Mouse (Mus musculus) neural tube, embryonic 11.5 days (tissue): ENCODE data around the gene Dapp1. TPM values are rescaled to one million over a fixed set of nuclear protein-coding genes. Genes with fewer than 3 reads are reported as not detected.
A peak's percentile ranks its signal among the peaks of the same experiment; 100 is the strongest.

ENCODE experiments used
- ATAC-seq: fragments of 200-750 bp; cut with Nextera tagmentation; 2 replicates; pipeline ENCODE4 v1.8.0; 2017; ENCODE audit warnings: moderate number of reproducible peaks, mild to moderate bottlenecking, moderate TSS enrichment, moderate library complexity; ENCODE audit not compliant: insufficient read depth, low FRiP score, low TSS enrichment
- DNase-seq: peaks from one replicate; pipeline ENCODE4 v3.0.0-alpha.2; 2015; ENCODE audit warnings: low spot score
- H3K27ac ChIP-seq: fragments of 300-500 bp; sonication (generic); 2 replicates; pipeline ENCODE4 v1.5.1; 2014; ENCODE audit warnings: low read depth, mild to moderate bottlenecking, low read length
- H3K27me3 ChIP-seq: fragments of 300-500 bp; sonication (generic); 2 replicates; pipeline ENCODE4 v1.6.1; 2014; ENCODE audit warnings: mild to moderate bottlenecking, low read length, mixed read lengths; ENCODE audit not compliant: control insufficient read depth, insufficient read depth
- H3K36me3 ChIP-seq: fragments of 300-500 bp; sonication (generic); 2 replicates; pipeline ENCODE4 v1.6.1; 2014; ENCODE audit warnings: mild to moderate bottlenecking, low read length, moderate library complexity, mixed read lengths; ENCODE audit not compliant: control insufficient read depth, insufficient read depth
- H3K4me1 ChIP-seq: fragments of 300-500 bp; sonication (generic); 2 replicates; pipeline ENCODE4 v1.6.1; 2014; ENCODE audit warnings: low read length, mixed read lengths; ENCODE audit not compliant: control insufficient read depth, insufficient read depth
- H3K4me2 ChIP-seq: fragments of 300-500 bp; sonication (generic); 2 replicates; pipeline ENCODE4 v1.6.1; 2014; ENCODE audit warnings: low read depth, mild to moderate bottlenecking, moderate library complexity
- H3K4me3 ChIP-seq: fragments of 300-500 bp; sonication (generic); 2 replicates; pipeline ENCODE4 v1.5.1; 2014; ENCODE audit warnings: low read depth, low read length
- H3K9ac ChIP-seq: fragments of 300-500 bp; sonication (generic); 2 replicates; pipeline ENCODE4 v1.6.1; 2014; ENCODE audit warnings: mild to moderate bottlenecking, low read length
- H3K9me3 ChIP-seq: fragments of 300-500 bp; sonication (generic); 2 replicates; pipeline ENCODE4 v1.6.1; 2016; ENCODE audit warnings: low read length; ENCODE audit not compliant: control insufficient read depth
- WGBS: fragments of 180-500 bp; shearing (Covaris S2); extraction: QIAGEN DNeasy Blood & Tissue Kit; methylation state at CpG from one replicate; pipeline ENCODE4 v1.1.7; 2014; 5-methylcytosine and 5-hydroxymethylcytosine counted together
- polyA plus RNA-seq: library from polyadenylated mRNA; unstranded; fragments of >200 nt; fragmentation: Nextera tagmentation; extraction: Ambion mirVana; gene quantifications from 2 replicates; pipeline ENCODE4 v1.2.1, GENCODE M21; 2014

The Dapp1 gene
- polyA plus RNA-seq, 1 experiment from 2014 or later = 1.6 TPM

GRCm38 (mm10) chr3:137998491-137999223, 17.3 kb upstream of the Dapp1 start:
- Histone ChIP-seq H3K4me1 (no peaks in the 10 kb centered on the region), H3K27me3 (no peaks in the 10 kb centered on the region), H3K9ac (no peak overlapping the region), H3K9me3 (no peaks in the 10 kb centered on the region), H3K27ac (no peak overlapping the region), H3K36me3 (no peaks in the 10 kb centered on the region), H3K4me2 (no peak overlapping the region), H3K4me3 (no peak overlapping the region)
- 77% methylated on average over 14 of the region's 14 CpGs for WGBS
- ATAC-seq (no peak), DNase-seq (no peak)

GRCm38 (mm10) chr3:137995486-137995885, 14.1 kb upstream of the Dapp1 start:
- H3K9ac ChIP-seq = no peak overlapping the region
- no peaks in the 10 kb centered on the region for H3K9me3 ChIP-seq
- ATAC-seq = no peak
- no peak overlapping the region for H3K27ac ChIP-seq
- WGBS = 83% methylated on average over 7 of the region's 7 CpGs
- H3K27me3 ChIP-seq = no peaks in the 10 kb centered on the region
- H3K36me3 ChIP-seq = no peaks in the 10 kb centered on the region
- no peaks in the 10 kb centered on the region for H3K4me1 ChIP-seq
- no peak overlapping the region for H3K4me2 ChIP-seq
- no peak overlapping the region for H3K4me3 ChIP-seq
- DNase-seq = no peak

- Histone ChIP-seq H3K9me3 (no peaks in the 10 kb centered on the region), H3K4me3 (no peak overlapping the region), H3K4me1 (no peaks in the 10 kb centered on the region), H3K36me3 (no peaks in the 10 kb centered on the region), H3K27me3 (no peaks in the 10 kb centered on the region), H3K27ac (no peak overlapping the region), H3K9ac (no peak overlapping the region), H3K4me2 (no peak overlapping the region)
- WGBS = 83% methylated on average over 2 of the region's 2 CpGs
- no peak for ATAC-seq
- no peak for DNase-seq
Measured at GRCm38 (mm10) chr3:137994196-137994595, 12.9 kb upstream of the Dapp1 start.

- WGBS = 88% methylated on average over 5 of the region's 5 CpGs
Measured at GRCm38 (mm10) chr3:137992366-137992765, 11.0 kb upstream of the Dapp1 start.

GRCm38 (mm10) chr3:137991183-137991582, 9.8 kb upstream of the Dapp1 start:
- Histone ChIP-seq H3K27ac (no peak overlapping the region), H3K36me3 (no peaks in the 10 kb centered on the region), H3K9ac (no peak overlapping the region), H3K4me2 (no peak overlapping the region), H3K4me3 (no peak overlapping the region), H3K9me3 (no peaks in the 10 kb centered on the region), H3K4me1 (no peaks in the 10 kb centered on the region), H3K27me3 (no peaks in the 10 kb centered on the region)
- DNase-seq = peak; percentile 70
- 22% methylated on average over 11 of the region's 11 CpGs for WGBS
- peak; percentile 64 for ATAC-seq

More at GRCm38 (mm10) chr3:137992366-137992765, 11.0 kb upstream of the Dapp1 start:
- Histone ChIP-seq H3K36me3 (no peaks in the 10 kb centered on the region), H3K27me3 (no peaks in the 10 kb centered on the region), H3K27ac (no peak overlapping the region), H3K4me3 (no peak overlapping the region), H3K4me2 (no peak overlapping the region), H3K4me1 (no peaks in the 10 kb centered on the region), H3K9ac (no peak overlapping the region), H3K9me3 (no peaks in the 10 kb centered on the region)
- ATAC-seq = peak; percentile 13; the same call in 1 of the 2 replicates
- DNase-seq = no peak

GRCm38 (mm10) chr3:137989405-137989804, 8.1 kb upstream of the Dapp1 start:
- Histone ChIP-seq H3K9me3 (no peaks in the 10 kb centered on the region), H3K4me1 (no peaks in the 10 kb centered on the region), H3K27ac (no peak overlapping the region), H3K9ac (no peak overlapping the region), H3K27me3 (no peaks in the 10 kb centered on the region), H3K4me3 (no peak overlapping the region), H3K36me3 (no peaks in the 10 kb centered on the region), H3K4me2 (no peak overlapping the region)
- DNase-seq = no peak
- WGBS = 92% methylated on average over 9 of the region's 9 CpGs
- ATAC-seq = no peak

- no peaks in the 10 kb centered on the region for H3K27me3 ChIP-seq
- H3K9ac ChIP-seq = no peak overlapping the region
- 40% methylated on average over 15 of the region's 15 CpGs for WGBS
- peaks cover 7% of the 10 kb centered on the region; the same call in 1 of the 2 replicates for H3K4me1 ChIP-seq
- H3K4me2 ChIP-seq = peak overlapping the region; percentile 30
- no peaks in the 10 kb centered on the region for H3K9me3 ChIP-seq
- no peaks in the 10 kb centered on the region for H3K36me3 ChIP-seq
- no peak for DNase-seq
- ATAC-seq = no peak
- peak overlapping the region; percentile 15; the same call in 1 of the 2 replicates for H3K4me3 ChIP-seq
- H3K27ac ChIP-seq = no peak overlapping the region
Measured at GRCm38 (mm10) chr3:137980435-137981381, 637 bp downstream of the Dapp1 start.

- Histone ChIP-seq H3K4me3 (no peak overlapping the region), H3K36me3 (no peaks in the 10 kb centered on the region), H3K4me2 (no peak overlapping the region), H3K9me3 (no peaks in the 10 kb centered on the region), H3K9ac (no peak overlapping the region), H3K27me3 (no peaks in the 10 kb centered on the region), H3K4me1 (peaks cover 7% of the 10 kb centered on the region; the same call in 1 of the 2 replicates), H3K27ac (no peak overlapping the region)
- ATAC-seq = no peak
- DNase-seq = no peak
- WGBS = 82% methylated on average over 5 of the region's 5 CpGs
Measured at GRCm38 (mm10) chr3:137978233-137978632, 3.1 kb downstream of the Dapp1 start.
